Mouse (Mus musculus): ENCODE measurements around the gene Ybx2. TPM values are rescaled to one million over a fixed set of nuclear protein-coding genes. Genes with fewer than 3 reads are reported as not detected.
"Not testable (repeated sequence)": the region's sequence is repeated elsewhere in the genome, so short reads cannot be mapped to it uniquely, and the experiment has no call there.

Gene Ybx2
- polyA plus RNA-seq, 1 experiment from 2014 or later, result 3.3 TPM

- Histone ChIP-seq H3K9ac (no peak overlapping the region), H3K4me1 (peaks cover 9% of the 10 kb centered on the region; the same call in 1 of the 2 replicates)
These were observed 5.9 kb upstream of the Ybx2 start for GRCm38 (mm10) chr11:69929712-69930111.

GRCm38 (mm10) chr11:69930176-69930575 is 5.4 kb upstream of the Ybx2 start:
- H3K36me3 ChIP-seq; ATAC-seq (ENCODE audit: insufficient read depth, low FRiP score, low read depth); H3K9ac ChIP-seq; H3K4me2 ChIP-seq; H3K4me3 ChIP-seq (replicated peaks); H3K27ac ChIP-seq; H3K27me3 ChIP-seq (replicated peaks); H3K9me3 ChIP-seq: not testable (repeated sequence)
- H3K4me1 ChIP-seq, result peaks cover 12% of the 10 kb centered on the region
- 81% methylated on average over 8 of the region's 8 CpGs for WGBS

More at GRCm38 (mm10) chr11:69929712-69930111, 5.9 kb upstream of the Ybx2 start:
- no peak for ATAC-seq (ENCODE audit: insufficient read depth, low FRiP score, low read depth)
- Histone ChIP-seq H3K9me3 (no peaks in the 10 kb centered on the region), H3K4me2 (no peak overlapping the region), H3K4me3 (replicated peaks) (no peak overlapping the region), H3K27ac (no peak overlapping the region), H3K27me3 (replicated peaks) (no peaks in the 10 kb centered on the region), H3K36me3 (no peaks in the 10 kb centered on the region)
- WGBS, result 44% methylated on average over 4 of the region's 4 CpGs

- Histone ChIP-seq H3K36me3 (no peaks in the 10 kb centered on the region), H3K9me3 (no peaks in the 10 kb centered on the region), H3K4me3 (replicated peaks) (no peak overlapping the region), H3K9ac (no peak overlapping the region), H3K27ac (no peak overlapping the region; the same call in 1 of the 2 replicates), H3K4me1 (peaks cover 20% of the 10 kb centered on the region), H3K4me2 (no peak overlapping the region), H3K27me3 (replicated peaks) (0 out of 2 replicates have a peak, but pooled peaks cover 3% of the 10 kb centered on the region)
- WGBS, result 55% methylated on average over 3 of the region's 3 CpGs
- no peak for ATAC-seq (ENCODE audit: insufficient read depth, low FRiP score, low read depth)
These were observed 4.5 kb upstream of the Ybx2 start for GRCm38 (mm10) chr11:69930967-69931537.

GRCm38 (mm10) chr11:69931769-69932168 is 3.8 kb upstream of the Ybx2 start:
- Histone ChIP-seq H3K27ac (no peak overlapping the region), H3K4me2 (no peak overlapping the region), H3K4me1 (peaks cover 27% of the 10 kb centered on the region), H3K36me3 (no peaks in the 10 kb centered on the region), H3K9ac (no peak overlapping the region), H3K27me3 (replicated peaks) (0 out of 2 replicates have a peak, but pooled peaks cover 3% of the 10 kb centered on the region), H3K4me3 (replicated peaks) (no peak overlapping the region), H3K9me3 (no peaks in the 10 kb centered on the region)
- WGBS, result 66% methylated on average over 8 of the region's 8 CpGs
- ATAC-seq (ENCODE audit: insufficient read depth, low FRiP score, low read depth), result no peak

- H3K27me3 ChIP-seq (replicated peaks), result 0 out of 2 replicates have a peak, but pooled peaks cover 3% of the 10 kb centered on the region
- no peaks in the 10 kb centered on the region for H3K36me3 ChIP-seq
- no peak overlapping the region for H3K4me2 ChIP-seq
- no peak overlapping the region for H3K4me3 ChIP-seq (replicated peaks)
- peaks cover 32% of the 10 kb centered on the region for H3K4me1 ChIP-seq
- H3K9me3 ChIP-seq, result no peaks in the 10 kb centered on the region
- H3K9ac ChIP-seq, result no peak overlapping the region
- WGBS, result 30% methylated on average over 3 of the region's 3 CpGs
- H3K27ac ChIP-seq, result no peak overlapping the region
- no peak for ATAC-seq (ENCODE audit: insufficient read depth, low FRiP score, low read depth)
These were observed 3.3 kb upstream of the Ybx2 start for GRCm38 (mm10) chr11:69932254-69932653.

GRCm38 (mm10) chr11:69933066-69933465 is 2.5 kb upstream of the Ybx2 start:
- Histone ChIP-seq H3K9ac (no peak overlapping the region), H3K4me2 (no peak overlapping the region), H3K4me3 (replicated peaks) (no peak overlapping the region), H3K9me3 (no peaks in the 10 kb centered on the region), H3K27me3 (replicated peaks) (0 out of 2 replicates have a peak, but pooled peaks cover 3% of the 10 kb centered on the region), H3K27ac (no peak overlapping the region), H3K4me1 (peaks cover 39% of the 10 kb centered on the region), H3K36me3 (no peaks in the 10 kb centered on the region)
- WGBS, result 59% methylated on average over 4 of the region's 4 CpGs
- ATAC-seq (ENCODE audit: insufficient read depth, low FRiP score, low read depth), result no peak

- Histone ChIP-seq H3K9me3 (no peaks in the 10 kb centered on the region), H3K9ac (no peak overlapping the region), H3K27me3 (replicated peaks) (peaks cover 9% of the 10 kb centered on the region; the same call in 1 of the 2 replicates), H3K36me3 (no peaks in the 10 kb centered on the region), H3K4me3 (replicated peaks) (0 out of 2 replicates have a peak overlapping the region, but pooled peaks have one; percentile 22), H3K27ac (no peak overlapping the region), H3K4me2 (peak overlapping the region; percentile 98), H3K4me1 (peaks cover 39% of the 10 kb centered on the region)
- ATAC-seq (ENCODE audit: insufficient read depth, low FRiP score, low read depth), result peak; percentile 58; the same call in 1 of the 2 replicates
- WGBS, result under 1% methylated on average over 18 of the region's 18 CpGs
These were observed 1.4 kb upstream of the Ybx2 start for GRCm38 (mm10) chr11:69934169-69934568.

GRCm38 (mm10) chr11:69934681-69935080 is 915 bp upstream of the Ybx2 start:
- H3K36me3 ChIP-seq, result no peaks in the 10 kb centered on the region
- H3K4me2 ChIP-seq, result peak overlapping the region; percentile 98
- no peak overlapping the region; the same call in 1 of the 2 replicates for H3K27ac ChIP-seq
- peaks cover 39% of the 10 kb centered on the region for H3K4me1 ChIP-seq
- 0 out of 2 replicates have a peak overlapping the region, but pooled peaks have one; percentile 22 for H3K4me3 ChIP-seq (replicated peaks)
- 11% methylated on average over 6 of the region's 6 CpGs for WGBS
- no peaks in the 10 kb centered on the region for H3K9me3 ChIP-seq
- ATAC-seq (ENCODE audit: insufficient read depth, low FRiP score, low read depth), result no peak
- peaks cover 9% of the 10 kb centered on the region; the same call in 1 of the 2 replicates for H3K27me3 ChIP-seq (replicated peaks)
- H3K9ac ChIP-seq, result no peak overlapping the region

- Histone ChIP-seq H3K9me3 (no peaks in the 10 kb centered on the region), H3K36me3 (no peaks in the 10 kb centered on the region), H3K27me3 (replicated peaks) (peaks cover 9% of the 10 kb centered on the region; the same call in 1 of the 2 replicates), H3K4me3 (replicated peaks) (peak overlapping the region; percentile 49), H3K9ac (peak overlapping the region; percentile 27; the same call in 1 of the 2 replicates), H3K4me2 (peak overlapping the region; percentile 98), H3K27ac (no peak overlapping the region), H3K4me1 (peaks cover 39% of the 10 kb centered on the region)
- WGBS, result 3% methylated on average over 28 of the region's 30 CpGs
- ATAC-seq (ENCODE audit: insufficient read depth, low FRiP score, low read depth), result no peak
These were observed 560 bp downstream of the Ybx2 start for GRCm38 (mm10) chr11:69936156-69936555.

GRCm38 (mm10) chr11:69936714-69937347 is 1.2 kb downstream of the Ybx2 start:
- Histone ChIP-seq H3K36me3 (no peaks in the 10 kb centered on the region), H3K9me3 (no peaks in the 10 kb centered on the region), H3K27me3 (replicated peaks) (peaks cover 9% of the 10 kb centered on the region; the same call in 1 of the 2 replicates), H3K27ac (no peak overlapping the region; the same call in 1 of the 2 replicates), H3K4me1 (peaks cover 39% of the 10 kb centered on the region), H3K4me3 (replicated peaks) (peak overlapping the region; percentile 49), H3K4me2 (peak overlapping the region; percentile 98), H3K9ac (no peak overlapping the region)
- no peak for ATAC-seq (ENCODE audit: insufficient read depth, low FRiP score, low read depth)
- WGBS, result 23% methylated on average over 9 of the region's 9 CpGs

- Histone ChIP-seq H3K4me3 (replicated peaks) (no peak overlapping the region), H3K4me1 (peaks cover 39% of the 10 kb centered on the region), H3K36me3 (no peaks in the 10 kb centered on the region), H3K27ac (no peak overlapping the region; the same call in 1 of the 2 replicates), H3K27me3 (replicated peaks) (peaks cover 9% of the 10 kb centered on the region; the same call in 1 of the 2 replicates), H3K9ac (no peak overlapping the region), H3K4me2 (peak overlapping the region; percentile 98; the same call in 1 of the 2 replicates), H3K9me3 (no peaks in the 10 kb centered on the region)
- ATAC-seq (ENCODE audit: insufficient read depth, low FRiP score, low read depth), result no peak
- 34% methylated on average over 4 of the region's 4 CpGs for WGBS
These were observed 1.8 kb downstream of the Ybx2 start for GRCm38 (mm10) chr11:69937385-69937784.

- no peak for ATAC-seq (ENCODE audit: insufficient read depth, low FRiP score, low read depth)
- no peak overlapping the region for H3K9ac ChIP-seq
- H3K4me3 ChIP-seq (replicated peaks), result no peak overlapping the region
- H3K36me3 ChIP-seq, result no peaks in the 10 kb centered on the region
- H3K27me3 ChIP-seq (replicated peaks), result peaks cover 9% of the 10 kb centered on the region; the same call in 1 of the 2 replicates
- peaks cover 39% of the 10 kb centered on the region for H3K4me1 ChIP-seq
- 73% methylated on average over 5 of the region's 5 CpGs for WGBS
- H3K27ac ChIP-seq, result no peak overlapping the region; the same call in 1 of the 2 replicates
- H3K9me3 ChIP-seq, result no peaks in the 10 kb centered on the region
- no peak overlapping the region for H3K4me2 ChIP-seq
These were observed 2.2 kb downstream of the Ybx2 start for GRCm38 (mm10) chr11:69937834-69938233.
